8 mouse cellular contexts compared by ENCODE assay signal in the genomic region with DNA sequence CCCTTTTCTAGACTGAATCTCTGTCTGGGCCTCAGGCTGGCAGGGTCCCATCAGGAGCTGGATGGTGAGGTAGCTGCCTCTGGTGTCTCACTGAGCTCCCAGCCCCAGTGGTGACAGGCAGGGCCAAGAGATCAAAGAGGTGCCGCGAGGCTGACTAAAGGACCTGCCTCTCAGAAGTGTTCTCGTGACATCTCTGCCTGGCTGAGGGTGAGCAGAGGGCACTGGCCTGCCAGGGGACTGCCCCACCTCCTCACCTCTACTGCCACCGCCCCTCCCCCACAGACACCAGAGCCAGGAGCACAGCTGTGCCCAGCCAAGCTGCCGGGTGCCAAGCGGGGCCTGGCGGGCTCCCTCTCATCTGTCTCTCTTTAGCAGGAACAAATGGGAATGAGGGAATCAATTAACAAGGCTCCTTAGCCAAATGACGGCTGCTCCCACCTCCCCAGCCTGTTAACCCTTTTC. TPM values are rescaled to one million over a fixed set of nuclear protein-coding genes. Genes with fewer than 3 reads are reported as not detected.
DNase-seq lines count a peak whose midpoint lies in the region; ATAC-seq lines count a peak whose summit lies in the region.

No protein-coding gene starts in this region.

- peak overlapping the region; percentile 93 for H3K27ac ChIP-seq in forebrain, embryonic 16.5 days (ENCODE audit: low read length)
- peak overlapping the region; percentile 87 for H3K27ac ChIP-seq in heart, embryonic 16.5 days (ENCODE audit: low read length)
- peak overlapping the region; percentile 31 for H3K27ac ChIP-seq in lung, embryonic 16.5 days (ENCODE audit: low read length)

- peaks cover 66% of the 10 kb centered on the region for H3K4me1 ChIP-seq in forebrain, embryonic 16.5 days (replicated peaks; ENCODE audit: control insufficient read depth, insufficient read depth, low read length)
- H3K4me1 ChIP-seq in heart, embryonic 16.5 days (ENCODE audit: control insufficient read depth, insufficient read depth, low read length), result peaks cover 38% of the 10 kb centered on the region
- H3K4me1 ChIP-seq in lung, embryonic 16.5 days (replicated peaks; ENCODE audit: control insufficient read depth, insufficient read depth, low read length), result peaks cover 43% of the 10 kb centered on the region

- H3K4me3 ChIP-seq in forebrain, embryonic 16.5 days (replicated peaks; ENCODE audit: low read length), result no peak overlapping the region
- no peak overlapping the region for H3K4me3 ChIP-seq in heart, embryonic 16.5 days (ENCODE audit: low read length)
- no peak overlapping the region for H3K4me3 ChIP-seq in lung, embryonic 16.5 days (ENCODE audit: low read length)

- H3K27me3 ChIP-seq in forebrain, embryonic 16.5 days (replicated peaks; ENCODE audit: control insufficient read depth, insufficient read depth, low read length), result no peaks in the 10 kb centered on the region
- H3K27me3 ChIP-seq in heart, embryonic 16.5 days (ENCODE audit: control insufficient read depth, insufficient read depth, low read length), result peaks cover 3% of the 10 kb centered on the region; the same call in 1 of the 2 replicates
- no peaks in the 10 kb centered on the region for H3K27me3 ChIP-seq in lung, embryonic 16.5 days (ENCODE audit: control insufficient read depth, insufficient read depth, low read depth, low read length)

- peak overlapping the region; percentile 23; the same call in 1 of the 2 replicates for H3K9ac ChIP-seq in forebrain, embryonic 16.5 days (replicated peaks; ENCODE audit: low read depth, low read length)
- peak overlapping the region; percentile 34; the same call in 1 of the 2 replicates for H3K9ac ChIP-seq in heart, embryonic 16.5 days (ENCODE audit: low read length)
- no peak overlapping the region for H3K9ac ChIP-seq in lung, embryonic 16.5 days (ENCODE audit: low read length)

- H3K36me3 ChIP-seq in forebrain, embryonic 16.5 days (ENCODE audit: control insufficient read depth, insufficient read depth), result no peaks in the 10 kb centered on the region
- H3K36me3 ChIP-seq in heart, embryonic 16.5 days (ENCODE audit: control insufficient read depth, insufficient read depth), result no peaks in the 10 kb centered on the region
- H3K36me3 ChIP-seq in lung, embryonic 16.5 days (ENCODE audit: control insufficient read depth, insufficient read depth, low read length), result no peaks in the 10 kb centered on the region

- peak; percentile 63 for ATAC-seq in forebrain, embryonic 16.5 days
- ATAC-seq in heart, embryonic 16.5 days (replicated peaks; ENCODE audit: extremely low read depth, insufficient read depth, low FRiP score), result peak; percentile 85
- peak; percentile 8; the same call in 1 of the 2 replicates for ATAC-seq in lung, embryonic 16.5 days (ENCODE audit: low read depth)

- 0% methylated on average over 8 of the region's 8 CpGs for WGBS in forebrain, embryonic 16.5 days
- 15% methylated on average over 8 of the region's 8 CpGs for WGBS in heart, embryonic 16.5 days
- WGBS in lung, embryonic 16.5 days, result 10% methylated on average over 8 of the region's 8 CpGs

- H3K9me3 ChIP-seq in forebrain, embryonic 16.5 days (ENCODE audit: control insufficient read depth, low read length), result no peaks in the 10 kb centered on the region
- no peaks in the 10 kb centered on the region for H3K9me3 ChIP-seq in heart, embryonic 16.5 days (replicated peaks; ENCODE audit: control insufficient read depth, low read length)
- no peaks in the 10 kb centered on the region for H3K9me3 ChIP-seq in lung, embryonic 16.5 days (ENCODE audit: control insufficient read depth, low read length)

- DNase-seq in layer of hippocampus, adult 11-12 months (ENCODE audit: low spot score), result peak; percentile 79
- DNase-seq in layer of hippocampus, adult 9-10 months (ENCODE audit: low spot score), result no peak
- DNase-seq in kidney, postnatal 36 days, result peak; percentile 56 to 75
- peak; percentile 90 to 91 for DNase-seq in right cerebral cortex, postnatal 10 days (ENCODE audit: low spot score in 2 of 2)
- no peak for DNase-seq in thymus, postnatal 25 days

- peak overlapping the region; percentile 7 for H3K4me2 ChIP-seq in forebrain, embryonic 16.5 days (ENCODE audit: low read length)
- H3K4me2 ChIP-seq in heart, embryonic 16.5 days (ENCODE audit: low read depth, low read length), result peak overlapping the region; percentile 26; the same call in 1 of the 2 replicates
- H3K4me2 ChIP-seq in lung, embryonic 16.5 days (ENCODE audit: low read depth, low read length), result no peak overlapping the region

RNA-seq across cellular contexts. Expression of a gene that starts 38.3 kb away (rescaled TPM):
- 3.6 and 3.7 TPM in 2 replicates for polyA plus RNA-seq in forebrain, embryonic 16.5 days (2015; fragmentation: Nextera tagmentation; extraction: Ambion mirVana)
- 0.11 and 0.12 TPM in 2 replicates for polyA plus RNA-seq in heart, embryonic 16.5 days (2015; fragmentation: Nextera tagmentation; extraction: Ambion mirVana)
- polyA plus RNA-seq in lung, embryonic 16.5 days (2015; fragmentation: Nextera tagmentation; extraction: Ambion mirVana), result 0.15 and 0.24 TPM in 2 replicates

Comparison
In these comparisons a context has a peak if more than half of its experiments do, and no peak if none do; other contexts are left out.
1. DNase-seq: peak in layer of hippocampus, adult 11-12 months (single experiment), kidney, postnatal 36 days (2 of 2) and right cerebral cortex, postnatal 10 days (2 of 2); none in layer of hippocampus, adult 9-10 months (single experiment) and thymus, postnatal 25 days (single experiment).
2. ATAC-seq: peak in every context shown above with its lines; median percentile 85 in heart, embryonic 16.5 days; 63 in forebrain, embryonic 16.5 days; 8 in lung, embryonic 16.5 days.
3. H3K27ac ChIP-seq: peak in every context shown above with its lines; median percentile 93 in forebrain, embryonic 16.5 days; 87 in heart, embryonic 16.5 days; 31 in lung, embryonic 16.5 days.